Mouse (Mus musculus): ENCODE results near the gene Med18. TPM values are rescaled to one million over a fixed set of nuclear protein-coding genes. Genes with fewer than 3 reads are reported as not detected.

The Med18 gene
- polyA plus RNA-seq, 1 experiment, result 5.3 TPM

DNA sequence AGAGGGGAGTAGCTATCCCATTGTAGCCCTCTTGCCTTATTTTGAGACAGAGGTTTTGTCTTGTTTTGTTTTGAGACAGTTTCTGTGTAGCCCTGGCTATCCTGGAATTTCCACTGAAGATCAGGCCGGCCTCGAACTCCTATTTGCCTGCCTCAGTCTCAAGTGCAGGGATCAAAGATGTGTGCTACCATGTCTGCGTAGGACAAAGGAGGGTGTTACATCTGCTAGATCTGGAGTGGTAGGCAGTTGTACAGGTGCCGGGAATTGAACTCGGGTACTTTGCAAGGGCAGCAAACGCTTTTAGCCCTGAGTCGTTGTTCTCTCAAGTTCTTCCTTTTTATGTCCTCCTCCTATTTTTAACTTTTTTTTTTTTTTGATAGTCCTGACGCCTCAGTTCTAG lies 27.3 kb upstream of the Med18 start:
- TF ChIP-seq SRF (IDR thresholded peaks at IDR 0.05; ENCODE audit: control insufficient read depth, insufficient read length, low read depth), result no peak
- TF ChIP-seq POLR2AphosphoS2 (IDR thresholded peaks at IDR 0.05; ENCODE audit: insufficient read length, low read depth), result peak; percentile 78
- no peaks in the 10 kb centered on the region for H3K79me2 ChIP-seq (ENCODE audit: control insufficient read depth, insufficient read depth)
- H3K27me3 ChIP-seq (ENCODE audit: control insufficient read depth, insufficient read depth, insufficient read length), result no peaks in the 10 kb centered on the region
- H3K4me3 ChIP-seq, result no peak overlapping the region
- H3K36me3 ChIP-seq (ENCODE audit: control insufficient read depth, insufficient read depth), result peaks cover 30% of the 10 kb centered on the region
- H3ac ChIP-seq (ENCODE audit: control insufficient read depth, insufficient read length), result no peak overlapping the region
- no peak overlapping the region for H3K4me2 ChIP-seq (ENCODE audit: low read depth)

DNA sequence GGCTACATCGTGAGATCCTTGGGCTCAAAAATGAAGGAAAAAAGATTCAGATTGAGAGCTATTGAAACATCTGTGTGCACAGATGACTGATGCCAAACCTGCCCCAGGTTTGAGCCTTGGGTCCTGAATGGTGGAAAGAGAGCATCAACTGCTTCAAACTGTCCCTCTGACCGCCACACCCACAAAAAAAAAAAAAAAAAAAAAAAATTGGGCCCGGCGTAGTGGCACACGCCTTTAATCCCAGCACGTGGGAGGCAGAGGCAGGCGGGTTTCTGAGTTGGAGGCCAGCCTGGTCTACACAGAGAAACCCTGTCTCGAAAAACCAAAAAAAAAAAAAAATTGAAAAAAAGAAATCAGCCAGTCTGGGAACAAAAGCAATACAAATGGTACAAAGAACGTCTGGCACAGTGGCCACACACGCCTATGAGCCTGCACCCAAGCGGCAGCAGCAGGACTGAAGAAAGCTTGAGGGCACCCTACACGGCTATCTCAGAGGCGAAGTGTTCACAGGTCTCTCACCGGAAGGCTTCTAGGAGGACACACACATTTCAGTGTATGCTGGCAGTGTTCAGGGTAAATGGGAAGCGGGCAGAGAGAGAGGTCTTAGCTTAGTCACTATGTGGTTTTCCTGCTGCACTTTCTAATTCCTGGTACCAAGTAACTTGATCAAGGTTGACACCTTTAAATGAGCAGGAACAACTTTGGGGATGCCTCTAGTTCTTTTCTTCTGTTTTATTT lies 26.7 kb upstream of the Med18 start:
- TF ChIP-seq E2F4 (IDR thresholded peaks at IDR 0.05; ENCODE audit: insufficient read depth) (no peak), SRF (IDR thresholded peaks at IDR 0.05; ENCODE audit: control insufficient read depth, insufficient read length, low read depth) (no peak), TCF3 (IDR thresholded peaks at IDR 0.05; ENCODE audit: insufficient read length, low read depth) (no peak), POLR2AphosphoS2 (IDR thresholded peaks at IDR 0.05; ENCODE audit: insufficient read length, low read depth) (peak; percentile 92)

DNA sequence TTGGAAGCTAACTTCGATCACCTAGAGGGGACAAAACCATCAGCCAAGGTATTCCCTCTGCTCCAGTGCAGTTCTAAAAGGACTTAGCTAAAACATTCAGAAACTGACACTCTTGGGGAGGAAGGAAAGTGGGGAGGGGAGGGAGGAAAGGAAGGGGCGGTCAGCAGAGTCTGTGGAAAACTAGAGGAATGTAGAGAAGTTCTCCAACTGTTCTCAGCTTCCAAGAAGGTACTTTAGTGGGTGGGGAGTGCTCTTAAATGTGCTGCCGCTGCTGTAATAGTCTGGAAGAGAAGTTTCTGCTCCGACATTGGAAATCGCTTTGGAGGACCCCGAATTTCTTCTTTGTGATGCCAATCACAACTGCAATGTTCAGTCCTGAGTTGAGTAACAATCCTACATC lies 25.3 kb upstream of the Med18 start:
- Histone ChIP-seq H3K4me3 (no peak overlapping the region), H3K27me3 (ENCODE audit: control insufficient read depth, insufficient read depth, insufficient read length) (no peaks in the 10 kb centered on the region), H3K4me2 (ENCODE audit: low read depth) (no peak overlapping the region), H3ac (ENCODE audit: control insufficient read depth, insufficient read length) (no peak overlapping the region), H3K36me3 (ENCODE audit: control insufficient read depth, insufficient read depth) (peaks cover 12% of the 10 kb centered on the region), H3K79me2 (ENCODE audit: control insufficient read depth, insufficient read depth) (no peaks in the 10 kb centered on the region)
- TF ChIP-seq TCF12 (IDR thresholded peaks at IDR 0.05; ENCODE audit: insufficient read depth, poor library complexity, severe bottlenecking) (no peak), TCF3 (IDR thresholded peaks at IDR 0.05; ENCODE audit: insufficient read length, low read depth) (no peak), USF1 (IDR thresholded peaks at IDR 0.05; ENCODE audit: low read depth) (no peak), POLR2A (IDR thresholded peaks at IDR 0.05; ENCODE audit: insufficient read length, low read depth) (no peak), REST (IDR thresholded peaks at IDR 0.05; ENCODE audit: insufficient read depth, insufficient read length) (no peak), MYOD1 (IDR thresholded peaks at IDR 0.05; ENCODE audit: control insufficient read depth in 1 of 3, insufficient read length in 2 of 3, low read depth in 2 of 3) (no peak), MAX (IDR thresholded peaks at IDR 0.05; ENCODE audit: low read depth) (no peak)

More for the DNA sequence above, 26.7 kb upstream of the Med18 start:
- Histone ChIP-seq H3ac (ENCODE audit: control insufficient read depth, insufficient read length) (no peak overlapping the region), H3K4me3 (no peak overlapping the region), H3K79me2 (ENCODE audit: control insufficient read depth, insufficient read depth) (no peaks in the 10 kb centered on the region), H3K36me3 (ENCODE audit: control insufficient read depth, insufficient read depth) (peaks cover 24% of the 10 kb centered on the region), H3K27me3 (ENCODE audit: control insufficient read depth, insufficient read depth, insufficient read length) (no peaks in the 10 kb centered on the region), H3K4me2 (ENCODE audit: low read depth) (no peak overlapping the region)

DNA sequence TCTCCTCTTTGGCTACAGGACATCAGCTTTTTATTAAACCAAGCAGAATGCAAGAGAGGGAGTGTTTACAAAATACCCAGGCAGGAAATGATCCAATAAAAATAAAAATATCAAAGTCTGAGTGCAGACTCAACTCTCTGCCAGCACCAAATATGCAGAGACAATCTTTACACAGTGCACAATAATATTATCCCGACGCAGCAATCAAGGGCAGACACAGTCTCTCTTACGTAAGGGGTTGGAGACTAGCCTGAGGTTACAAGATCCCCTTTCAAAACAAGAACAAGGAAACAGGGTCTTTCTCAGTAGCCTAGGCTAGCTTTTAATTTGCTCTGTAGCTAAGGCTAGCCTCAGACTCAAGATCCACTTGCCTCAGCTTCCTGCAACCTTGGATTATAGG lies 24.8 kb upstream of the Med18 start:
- no peak overlapping the region for H3K4me3 ChIP-seq
- H3ac ChIP-seq (ENCODE audit: control insufficient read depth, insufficient read length), result no peak overlapping the region
- no peaks in the 10 kb centered on the region for H3K27me3 ChIP-seq (ENCODE audit: control insufficient read depth, insufficient read depth, insufficient read length)
- TF ChIP-seq MAX (IDR thresholded peaks at IDR 0.05; ENCODE audit: low read depth) (no peak), E2F4 (IDR thresholded peaks at IDR 0.05; ENCODE audit: insufficient read depth) (no peak), POLR2A (IDR thresholded peaks at IDR 0.05; ENCODE audit: insufficient read length, low read depth) (no peak), MYOD1 (IDR thresholded peaks at IDR 0.05; ENCODE audit: control insufficient read depth in 1 of 3, insufficient read length in 2 of 3, low read depth in 2 of 3) (no peak), TCF3 (IDR thresholded peaks at IDR 0.05; ENCODE audit: insufficient read length, low read depth) (no peak), USF1 (IDR thresholded peaks at IDR 0.05; ENCODE audit: low read depth) (no peak), POLR2AphosphoS2 (IDR thresholded peaks at IDR 0.05; ENCODE audit: insufficient read length, low read depth) (no peak), TCF12 (IDR thresholded peaks at IDR 0.05; ENCODE audit: insufficient read depth, poor library complexity, severe bottlenecking) (no peak), SRF (IDR thresholded peaks at IDR 0.05; ENCODE audit: control insufficient read depth, insufficient read length, low read depth) (no peak), CEBPB (IDR thresholded peaks at IDR 0.05; ENCODE audit: insufficient read depth, poor library complexity, severe bottlenecking) (no peak), MYOG (IDR thresholded peaks at IDR 0.05; ENCODE audit: control insufficient read depth in 1 of 3, insufficient read depth in 1 of 3, insufficient read length in 2 of 3, low read depth in 2 of 3) (no peak)
- H3K79me2 ChIP-seq (ENCODE audit: control insufficient read depth, insufficient read depth), result no peaks in the 10 kb centered on the region
- no peak overlapping the region for H3K4me2 ChIP-seq (ENCODE audit: low read depth)
- peaks cover 7% of the 10 kb centered on the region for H3K36me3 ChIP-seq (ENCODE audit: control insufficient read depth, insufficient read depth)

DNA sequence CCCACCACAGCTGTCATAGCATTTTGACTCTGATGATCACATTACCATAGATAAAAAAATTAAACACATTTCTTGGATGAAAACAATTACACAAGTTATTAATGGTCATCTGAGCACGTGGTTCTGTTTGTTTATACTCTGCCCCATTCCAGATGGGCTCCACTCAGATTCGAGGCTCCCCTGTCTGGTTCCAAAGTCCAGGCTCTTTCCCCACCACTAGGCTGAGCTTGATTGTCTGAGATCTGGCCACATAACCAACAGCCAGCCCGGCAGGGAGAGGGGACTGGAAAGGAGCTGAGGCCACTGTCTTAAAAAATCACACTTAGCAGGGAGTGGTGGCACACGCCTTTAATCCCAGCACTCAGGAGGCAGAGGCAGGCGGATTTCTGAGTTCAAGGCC lies 21.1 kb upstream of the Med18 start:
- TF ChIP-seq REST (IDR thresholded peaks at IDR 0.05; ENCODE audit: insufficient read depth, insufficient read length) (no peak), E2F4 (IDR thresholded peaks at IDR 0.05; ENCODE audit: insufficient read depth) (no peak), MYOG (IDR thresholded peaks at IDR 0.05; ENCODE audit: control insufficient read depth in 1 of 3, insufficient read depth in 1 of 3, insufficient read length in 2 of 3, low read depth in 2 of 3) (no peak), MYOD1 (IDR thresholded peaks at IDR 0.05; ENCODE audit: control insufficient read depth in 1 of 3, insufficient read length in 2 of 3, low read depth in 2 of 3) (no peak), TCF12 (IDR thresholded peaks at IDR 0.05; ENCODE audit: insufficient read depth, poor library complexity, severe bottlenecking) (no peak), USF1 (IDR thresholded peaks at IDR 0.05; ENCODE audit: low read depth) (no peak), MAX (IDR thresholded peaks at IDR 0.05; ENCODE audit: low read depth) (no peak), POLR2AphosphoS2 (IDR thresholded peaks at IDR 0.05; ENCODE audit: insufficient read length, low read depth) (no peak)

More for the DNA sequence above, 21.1 kb upstream of the Med18 start:
- Histone ChIP-seq H3K4me3 (no peak overlapping the region), H3K79me2 (ENCODE audit: control insufficient read depth, insufficient read depth) (no peaks in the 10 kb centered on the region), H3K27me3 (ENCODE audit: control insufficient read depth, insufficient read depth, insufficient read length) (no peaks in the 10 kb centered on the region), H3ac (ENCODE audit: control insufficient read depth, insufficient read length) (no peak overlapping the region), H3K36me3 (ENCODE audit: control insufficient read depth, insufficient read depth) (no peaks in the 10 kb centered on the region), H3K4me2 (ENCODE audit: low read depth) (no peak overlapping the region)

All from myocyte (in vitro differentiated cells).